Mouse (Mus musculus) liver, embryonic 13.5 days (tissue): Measurements from ENCODE around the gene Lrrtm3. TPM values are rescaled to one million over a fixed set of nuclear protein-coding genes. Genes with fewer than 3 reads are reported as not detected.
A peak's percentile ranks its signal among the peaks of the same experiment; 100 is the strongest.

Experiments
- ATAC-seq: fragments of 200-750 bp; cut with Nextera tagmentation; 2 replicates; pipeline ENCODE4 v1.8.0; 2017; ENCODE audit warnings: low read depth, mild to moderate bottlenecking, moderate number of reproducible peaks, moderate library complexity
- DNase-seq: peaks from one replicate; pipeline ENCODE4 v3.0.0; 2022
- H3K27ac ChIP-seq: fragments of 300-500 bp; sonication (generic); 2 replicates; pipeline ENCODE4 v1.5.1; 2015; ENCODE audit warnings: moderate library complexity, mild to moderate bottlenecking, inconsistent platforms
- H3K27me3 ChIP-seq: fragments of 300-500 bp; sonication (generic); 2 replicates; pipeline ENCODE4 v1.6.1; 2015; ENCODE audit warnings: mild to moderate bottlenecking, inconsistent platforms
- H3K36me3 ChIP-seq: fragments of 300-500 bp; sonication (generic); 2 replicates; pipeline ENCODE4 v1.6.1; 2015; ENCODE audit warnings: mild to moderate bottlenecking, inconsistent platforms
- H3K4me1 ChIP-seq: fragments of 300-500 bp; sonication (generic); replicated peaks from 2 replicates; pipeline ENCODE4 v1.6.1; 2015; ENCODE audit warnings: inconsistent platforms
- H3K4me2 ChIP-seq: fragments of 300-500 bp; sonication (generic); 2 replicates; pipeline ENCODE4 v1.6.1; 2015; ENCODE audit warnings: inconsistent platforms, mild to moderate bottlenecking, moderate library complexity
- H3K4me3 ChIP-seq: fragments of 300-500 bp; sonication (generic); replicated peaks from 2 replicates; pipeline ENCODE4 v1.5.1; 2015; ENCODE audit warnings: mild to moderate bottlenecking, inconsistent platforms
- H3K9ac ChIP-seq: fragments of 300-500 bp; sonication (generic); 2 replicates; pipeline ENCODE4 v1.6.1; 2015; ENCODE audit warnings: mild to moderate bottlenecking, inconsistent platforms
- H3K9me3 ChIP-seq: fragments of 300-500 bp; sonication (generic); replicated peaks from 2 replicates; pipeline ENCODE4 v1.6.1; 2016; ENCODE audit warnings: inconsistent platforms
- WGBS: fragments of 180-500 bp; shearing (Covaris S2); methylation state at CpG from one replicate; pipeline ENCODE4 v1.1.7; 2015; ENCODE audit not compliant: insufficient replicate concordance; 5-methylcytosine and 5-hydroxymethylcytosine counted together
- polyA plus RNA-seq: library from polyadenylated mRNA; unstranded; fragments of >200 nt; fragmentation: Nextera tagmentation; extraction: Ambion mirVana; gene quantifications from 2 replicates; pipeline ENCODE4 v1.2.1, GENCODE M21; 2015

Lrrtm3 gene
- 0.05 and 0.10 TPM in 2 replicates for polyA plus RNA-seq

DNA sequence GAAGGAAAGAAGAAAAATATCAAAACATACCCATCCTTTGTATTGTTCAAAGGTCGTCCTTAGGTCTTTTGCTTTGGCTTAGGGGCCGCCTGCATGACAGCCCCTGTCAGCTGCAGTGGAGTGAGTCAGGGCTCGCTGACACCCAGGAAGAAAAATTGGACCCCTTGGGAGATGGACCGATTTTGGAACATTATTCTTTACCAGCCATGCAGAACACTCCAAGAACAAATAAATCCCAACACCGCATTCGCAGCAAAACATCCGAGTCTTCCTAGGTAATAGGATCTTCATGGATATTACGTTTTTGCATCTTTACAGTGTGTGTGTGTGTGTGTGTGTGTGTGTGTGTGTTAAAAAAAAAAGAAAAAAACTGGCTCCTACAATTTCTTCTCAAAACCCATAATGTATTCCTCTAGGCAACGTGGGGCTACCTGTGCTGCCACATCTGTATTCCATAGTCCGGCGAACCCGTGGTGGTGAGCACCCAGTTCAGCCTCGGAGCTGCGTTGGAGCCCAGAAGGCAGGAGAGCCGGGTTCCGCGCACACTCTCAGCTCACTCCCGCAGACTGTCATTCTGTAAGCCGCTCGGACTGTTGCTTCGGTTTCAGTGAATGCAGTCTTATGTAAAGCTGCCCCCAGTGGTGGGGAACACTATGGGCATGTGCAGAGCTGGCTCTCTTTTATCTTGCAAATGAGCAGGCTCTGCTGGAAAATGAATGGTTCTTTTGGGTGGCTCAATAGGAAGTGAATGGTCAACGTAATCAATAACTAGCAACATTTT is at the start of gene Lrrtm3:
TSS of gene Lrrtm3 (minus strand) at position 598 of the 781 bp plus-strand sequence.
- 0 out of 2 replicates have a peak, but pooled peaks have one; percentile 18 for ATAC-seq
- Histone ChIP-seq H3K27ac (no peak within 1 kb of the TSS), H3K9me3 (no peaks in the 10 kb centered on the region), H3K4me3 (0 out of 2 replicates have a peak within 1 kb of the TSS, but pooled peaks have one; percentile 8), H3K27me3 (peaks cover 22% of the 10 kb centered on the region), H3K4me2 (peak within 1 kb of the TSS; percentile 40), H3K9ac (no peak within 1 kb of the TSS), H3K36me3 (no peaks in the 10 kb centered on the region), H3K4me1 (no peaks in the 10 kb centered on the region)
- 5% methylated on average over 22 of the region's 22 CpGs for WGBS
- DNase-seq = no peak

DNA sequence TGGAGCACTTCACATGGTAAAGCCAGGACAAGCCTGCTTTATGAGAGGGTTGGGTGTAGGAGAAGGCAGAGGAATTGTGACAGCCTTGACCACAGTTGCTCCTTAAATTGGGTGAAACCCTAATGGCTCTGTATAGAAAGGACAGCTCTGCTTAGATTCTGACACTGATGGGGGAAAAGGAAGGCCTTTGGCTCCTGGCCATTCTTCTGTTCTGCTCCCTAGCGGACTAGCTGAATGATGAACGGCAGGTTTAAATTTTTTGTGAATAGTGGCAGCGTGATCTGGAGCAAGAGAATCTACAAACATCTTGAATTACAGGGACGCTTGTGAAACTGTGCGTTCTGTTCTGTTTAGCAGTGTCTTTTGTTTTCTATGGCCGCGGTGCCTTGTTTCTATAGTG is 45.4 kb upstream of the Lrrtm3 start:
- no peak overlapping the region for H3K4me3 ChIP-seq
- no peaks in the 10 kb centered on the region for H3K4me1 ChIP-seq
- H3K9ac ChIP-seq = no peak overlapping the region
- ATAC-seq (no peak), DNase-seq (no peak)
- no peak overlapping the region for H3K27ac ChIP-seq
- H3K27me3 ChIP-seq = no peaks in the 10 kb centered on the region
- 74% methylated on average over 7 of the region's 7 CpGs for WGBS
- no peaks in the 10 kb centered on the region for H3K9me3 ChIP-seq
- H3K4me2 ChIP-seq = no peak overlapping the region
- no peaks in the 10 kb centered on the region for H3K36me3 ChIP-seq

DNA sequence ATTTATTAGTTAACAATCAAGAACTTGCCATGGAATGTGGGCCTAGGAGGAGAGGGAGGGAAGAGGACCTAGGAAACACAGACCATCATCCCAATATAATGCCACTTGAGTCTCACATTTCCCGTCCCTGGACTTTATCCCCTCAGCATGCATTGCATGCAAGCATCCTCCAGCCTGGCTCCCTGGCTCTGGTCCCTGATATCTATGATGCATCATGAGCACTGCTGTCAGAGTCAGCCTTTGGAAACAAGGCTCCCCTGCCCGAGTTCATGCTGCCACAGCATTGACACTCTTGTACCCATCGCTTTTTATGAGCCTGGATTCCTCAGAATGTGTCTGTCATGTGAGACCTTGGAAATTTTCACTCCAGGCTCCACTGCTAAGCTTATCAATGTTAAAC is 43.4 kb upstream of the Lrrtm3 start:
- Histone ChIP-seq H3K9me3 (no peaks in the 10 kb centered on the region), H3K27me3 (no peaks in the 10 kb centered on the region), H3K36me3 (no peaks in the 10 kb centered on the region), H3K9ac (no peak overlapping the region), H3K4me3 (no peak overlapping the region), H3K4me2 (no peak overlapping the region), H3K4me1 (no peaks in the 10 kb centered on the region), H3K27ac (no peak overlapping the region)
- WGBS = 48% methylated on average over 3 of the region's 3 CpGs
- DNase-seq (no peak), ATAC-seq (no peak)

DNA sequence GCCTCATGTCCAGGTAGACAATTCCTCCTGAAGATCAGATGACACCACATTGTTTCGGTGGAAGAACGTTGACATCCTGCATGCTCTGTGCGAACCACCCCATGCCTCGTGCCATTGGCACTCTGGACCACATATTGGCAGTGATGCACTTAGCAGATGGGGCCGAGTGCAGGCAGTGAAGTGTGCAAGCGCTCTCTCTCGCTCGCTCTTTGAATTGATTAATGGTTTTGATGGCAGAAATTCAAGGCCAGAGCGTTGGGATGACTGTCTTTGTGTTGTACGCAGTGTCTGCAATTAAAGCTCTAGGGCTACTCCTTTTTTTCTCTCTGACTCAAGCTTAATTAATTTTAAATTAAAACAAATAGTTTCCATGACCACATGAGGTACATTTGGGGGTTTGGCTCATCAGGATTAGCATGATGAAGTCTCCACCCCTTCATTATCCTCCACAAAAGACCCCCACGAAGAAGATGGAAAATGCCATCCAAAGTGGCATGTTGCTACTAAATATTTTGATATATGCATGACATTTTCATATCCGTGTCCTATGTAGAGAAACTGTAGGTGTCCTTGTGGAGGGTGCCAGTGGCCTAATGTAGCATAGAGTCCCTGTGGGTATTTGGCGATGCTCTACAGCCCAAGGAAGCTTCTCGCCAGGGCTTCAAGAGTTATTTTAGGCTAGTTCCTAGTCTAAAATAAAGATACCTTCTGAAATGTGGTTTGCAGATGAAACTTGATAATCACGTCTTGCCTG is 40.5 kb upstream of the Lrrtm3 start:
- Histone ChIP-seq H3K36me3 (no peaks in the 10 kb centered on the region), H3K27ac (no peak overlapping the region), H3K27me3 (no peaks in the 10 kb centered on the region), H3K9me3 (no peaks in the 10 kb centered on the region), H3K9ac (no peak overlapping the region), H3K4me1 (no peaks in the 10 kb centered on the region), H3K4me3 (no peak overlapping the region), H3K4me2 (no peak overlapping the region)
- WGBS = 73% methylated on average over 15 of the region's 15 CpGs
- DNase-seq (no peak), ATAC-seq (no peak)

DNA sequence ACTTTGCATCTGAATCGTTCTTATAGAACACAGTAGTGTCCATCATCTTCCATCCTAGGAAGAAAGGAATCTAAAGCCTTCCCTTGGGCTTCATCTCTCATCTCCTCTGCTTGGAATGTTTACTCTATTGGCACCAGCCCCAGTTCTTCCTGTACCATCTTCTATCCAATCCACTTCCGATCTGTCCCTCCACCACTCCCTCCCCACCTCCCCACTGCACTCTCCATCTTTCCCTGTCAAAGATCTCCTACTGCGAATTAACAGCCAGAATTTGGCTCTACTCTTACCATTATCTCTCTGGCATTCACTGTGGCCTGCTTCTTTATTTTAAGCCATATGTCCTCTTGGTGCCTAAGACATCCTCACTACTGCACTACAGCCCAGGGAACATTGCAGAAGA is 28.8 kb upstream of the Lrrtm3 start:
- H3K4me3 ChIP-seq = no peak overlapping the region
- no peaks in the 10 kb centered on the region for H3K36me3 ChIP-seq
- DNase-seq = no peak
- H3K4me1 ChIP-seq = no peaks in the 10 kb centered on the region
- no peak for ATAC-seq
- no peak overlapping the region for H3K4me2 ChIP-seq
- H3K9me3 ChIP-seq = no peaks in the 10 kb centered on the region
- H3K9ac ChIP-seq = no peak overlapping the region
- 50% methylated on average over 3 of the region's 3 CpGs for whole genome bisulfite sequencing
- H3K27me3 ChIP-seq = no peaks in the 10 kb centered on the region
- H3K27ac ChIP-seq = no peak overlapping the region

DNA sequence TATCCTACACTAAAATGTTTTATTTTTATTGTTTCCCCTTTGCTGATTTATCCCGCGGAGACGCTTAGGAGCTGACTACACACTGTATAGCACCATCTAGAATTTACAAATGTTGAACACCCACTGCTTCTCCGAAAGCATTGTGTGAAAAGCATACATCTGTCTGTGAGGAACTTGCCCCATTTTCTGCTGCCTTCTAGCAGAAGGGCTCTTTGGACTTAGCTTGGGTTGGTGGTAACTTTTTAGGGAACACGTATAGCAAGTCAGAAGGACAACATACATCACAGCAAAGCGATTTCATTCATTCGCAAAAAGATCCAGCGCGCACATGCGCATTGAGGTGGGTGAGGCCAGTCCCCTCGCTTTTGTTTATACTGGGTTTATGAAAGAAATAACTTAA is 25.2 kb upstream of the Lrrtm3 start:
- no peak overlapping the region for H3K4me2 ChIP-seq
- no peaks in the 10 kb centered on the region for H3K4me1 ChIP-seq
- no peaks in the 10 kb centered on the region for H3K27me3 ChIP-seq
- WGBS = 79% methylated on average over 11 of the region's 11 CpGs
- H3K27ac ChIP-seq = no peak overlapping the region
- no peaks in the 10 kb centered on the region for H3K36me3 ChIP-seq
- ATAC-seq = no peak
- no peak overlapping the region for H3K4me3 ChIP-seq
- DNase-seq = no peak
- 0 out of 2 replicates have a peak, but pooled peaks cover 2% of the 10 kb centered on the region for H3K9me3 ChIP-seq
- no peak overlapping the region for H3K9ac ChIP-seq

DNA sequence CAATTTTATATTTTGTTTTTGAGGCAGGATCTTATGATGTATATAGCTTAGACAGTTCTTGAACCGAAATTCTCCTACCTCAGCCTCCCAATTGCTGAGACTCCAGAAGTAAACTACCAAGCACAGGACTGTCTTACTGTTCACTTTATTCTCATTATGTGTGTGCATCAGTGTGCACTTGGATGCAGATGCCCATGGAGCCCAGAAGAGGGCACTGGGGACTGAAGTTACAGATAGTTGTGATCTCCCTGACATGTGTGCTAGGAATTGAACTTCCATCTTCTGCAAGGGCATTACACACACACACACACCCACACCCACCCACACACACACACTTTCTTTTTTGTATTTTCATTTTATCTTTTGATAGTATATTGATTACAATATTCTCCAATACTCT is 6.5 kb upstream of the Lrrtm3 start:
- H3K36me3 ChIP-seq = no peaks in the 10 kb centered on the region
- H3K9ac ChIP-seq = no peak overlapping the region
- no peak for DNase-seq
- H3K4me1 ChIP-seq = no peaks in the 10 kb centered on the region
- WGBS = 88% methylated on average over 1 of the region's 1 CpGs
- no peaks in the 10 kb centered on the region for H3K9me3 ChIP-seq
- no peaks in the 10 kb centered on the region for H3K27me3 ChIP-seq
- H3K27ac ChIP-seq = no peak overlapping the region
- no peak overlapping the region for H3K4me2 ChIP-seq
- H3K4me3 ChIP-seq = no peak overlapping the region
- ATAC-seq = no peak

DNA sequence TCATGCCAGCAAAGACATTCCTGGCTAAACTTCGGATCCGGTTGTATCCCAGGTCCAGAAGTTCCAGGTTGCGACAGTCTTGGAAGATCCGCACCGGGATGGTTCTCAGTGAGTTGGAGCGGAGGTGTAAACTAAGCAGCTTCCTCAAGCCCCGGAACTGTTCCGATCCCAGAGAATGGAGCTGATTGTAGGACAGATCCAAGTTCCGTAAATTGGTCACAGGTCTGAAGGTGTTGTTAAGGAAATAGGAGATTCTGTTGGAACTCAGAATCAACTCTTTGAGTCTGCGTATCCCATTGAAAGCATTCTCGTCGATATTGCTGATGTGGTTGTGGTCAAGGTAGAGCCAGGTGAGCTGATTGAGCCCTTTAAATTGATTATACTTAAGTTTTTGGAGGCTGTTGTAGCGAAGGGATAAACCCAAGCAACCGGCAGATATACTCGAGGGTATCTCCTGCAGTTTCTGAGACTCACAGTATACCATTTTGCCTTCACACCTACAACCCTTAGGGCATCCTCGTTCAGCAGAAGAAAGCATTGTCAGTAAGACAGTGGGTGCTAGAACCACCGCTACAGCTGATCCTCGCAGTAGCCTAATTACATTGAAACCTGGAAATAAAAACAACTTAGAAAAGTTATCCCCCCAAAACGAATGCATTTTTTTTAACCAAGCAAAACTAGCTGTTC is 1.2 kb downstream of the Lrrtm3 start:
- no peaks in the 10 kb centered on the region for H3K4me1 ChIP-seq
- DNase-seq (no peak), ATAC-seq (no peak)
- no peak overlapping the region for H3K4me2 ChIP-seq
- 24% methylated on average over 19 of the region's 19 CpGs for WGBS
- H3K4me3 ChIP-seq = no peak overlapping the region
- H3K27me3 ChIP-seq = peaks cover 22% of the 10 kb centered on the region
- H3K27ac ChIP-seq = no peak overlapping the region
- no peaks in the 10 kb centered on the region for H3K9me3 ChIP-seq
- no peak overlapping the region for H3K9ac ChIP-seq
- no peaks in the 10 kb centered on the region for H3K36me3 ChIP-seq

DNA sequence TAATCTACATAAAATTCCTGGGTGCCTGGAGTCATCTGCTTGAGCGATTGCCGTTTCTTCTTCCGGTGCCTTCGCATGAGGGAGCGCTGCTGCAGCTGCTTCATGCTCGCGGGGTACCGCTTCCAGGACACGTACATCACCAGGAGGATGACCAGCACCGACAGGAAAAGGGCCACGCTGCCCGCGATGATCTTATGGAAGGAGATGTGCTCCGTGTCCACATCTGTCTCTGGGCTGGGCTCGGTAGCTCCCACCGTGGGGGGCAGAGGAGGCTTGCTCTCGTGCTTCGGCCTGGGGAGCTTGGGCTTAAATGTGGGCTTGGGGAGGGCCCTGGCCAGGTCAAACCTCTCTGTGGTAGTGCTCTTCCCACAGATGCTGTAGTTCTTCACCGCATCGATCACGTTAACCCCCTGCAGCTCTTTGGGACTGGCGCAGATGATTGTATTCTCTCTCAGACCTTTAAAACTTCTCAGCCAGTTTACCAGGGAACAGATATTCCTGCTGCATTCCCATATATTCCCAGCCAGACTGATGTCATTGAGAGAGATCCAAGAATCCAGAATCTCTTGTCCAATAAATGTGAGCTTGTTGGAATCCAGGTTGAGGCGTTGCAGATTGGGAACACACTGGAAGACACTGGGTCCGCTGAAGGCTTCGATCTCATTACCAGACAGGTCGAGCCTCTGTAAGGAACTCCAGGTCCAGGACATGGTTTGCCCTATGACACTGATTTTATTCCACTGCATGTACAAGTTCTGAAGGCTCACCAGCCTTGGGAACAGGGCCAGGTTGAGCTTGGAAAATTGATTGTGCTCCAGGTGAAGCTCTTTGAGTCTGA is 1.9 kb downstream of the Lrrtm3 start:
- no peak for ATAC-seq
- no peak for DNase-seq
- Histone ChIP-seq H3K36me3 (no peaks in the 10 kb centered on the region), H3K4me3 (0 out of 2 replicates have a peak overlapping the region, but pooled peaks have one; percentile 8), H3K4me1 (no peaks in the 10 kb centered on the region), H3K9me3 (no peaks in the 10 kb centered on the region), H3K27ac (no peak overlapping the region), H3K27me3 (peaks cover 22% of the 10 kb centered on the region), H3K9ac (no peak overlapping the region), H3K4me2 (peak overlapping the region; percentile 32; the same call in 1 of the 2 replicates)
- 7% methylated on average over 26 of the region's 26 CpGs for WGBS

DNA sequence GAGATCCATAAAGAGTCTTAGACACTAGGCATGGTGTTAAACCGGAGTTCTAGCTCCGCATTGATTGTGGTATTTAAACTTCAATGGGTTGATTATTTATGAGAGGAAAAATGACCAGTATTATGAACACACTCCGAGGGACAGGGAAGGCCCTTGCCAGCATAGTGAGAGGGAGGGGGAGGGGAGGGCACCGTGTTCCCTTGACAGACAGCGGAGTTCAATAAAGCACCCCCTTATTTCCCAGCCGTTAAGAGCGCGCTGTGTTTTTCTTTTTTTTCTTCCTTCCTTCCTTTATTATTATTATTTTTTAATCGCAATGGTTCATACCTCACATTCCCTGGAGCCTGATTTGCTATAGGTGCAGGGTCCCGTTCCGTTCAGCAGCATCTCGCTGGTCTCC is 2.6 kb downstream of the Lrrtm3 start:
- Histone ChIP-seq H3K4me1 (no peaks in the 10 kb centered on the region), H3K27ac (no peak overlapping the region), H3K27me3 (peaks cover 22% of the 10 kb centered on the region), H3K36me3 (no peaks in the 10 kb centered on the region), H3K4me2 (peak overlapping the region; percentile 32; the same call in 1 of the 2 replicates), H3K9ac (no peak overlapping the region), H3K4me3 (0 out of 2 replicates have a peak overlapping the region, but pooled peaks have one; percentile 8), H3K9me3 (no peaks in the 10 kb centered on the region)
- no peak for DNase-seq
- 4% methylated on average over 12 of the region's 12 CpGs for WGBS
- ATAC-seq = no peak
